ENCODE assay signal across 9 mouse cellular contexts in genomic region chr17:50190131-50191015, GRCm38 (mm10). TPM values are rescaled to one million over a fixed set of nuclear protein-coding genes. Genes with fewer than 3 reads are reported as not detected.
A peak's percentile ranks its signal among the peaks of the same experiment; 100 is the strongest.
DNase-seq lines count a peak whose midpoint lies in the region; ATAC-seq lines count a peak whose summit lies in the region.
"Had no signal": no experiment of that assay in that cellular context is flagged by ENCODE, and none has a peak within 500 bp of the region (broad histone marks: within the 10 kb centered on the region; RNA-seq: fewer than 3 reads in every experiment).

TSS of gene Rftn1 (minus strand) at chr17:50190674.

- no peaks in the 10 kb centered on the region for H3K36me3 ChIP-seq in heart, embryonic 10.5 days
- H3K36me3 ChIP-seq in liver, embryonic 12.5 days = no peaks in the 10 kb centered on the region

- H3K27me3 ChIP-seq in heart, embryonic 10.5 days (ENCODE audit: insufficient read depth, poor library complexity, severe bottlenecking) = peaks cover 39% of the 10 kb centered on the region
- H3K27me3 ChIP-seq in liver, embryonic 12.5 days (replicated peaks) = peaks cover 54% of the 10 kb centered on the region

- peak within 1 kb of the TSS; percentile 80 for H3K4me3 ChIP-seq in heart, embryonic 10.5 days
- peak within 1 kb of the TSS; percentile 62 for H3K4me3 ChIP-seq in liver, embryonic 12.5 days

- peak within 1 kb of the TSS; percentile 82 for H3K27ac ChIP-seq in heart, embryonic 10.5 days
- H3K27ac ChIP-seq in liver, embryonic 12.5 days = no peak within 1 kb of the TSS

- peak in 1 of 2 experiments; percentile 20 for DNase-seq in frontal cortex, adult 2 months (ENCODE audit: extremely low spot score in 1 of 2, low spot score in 1 of 2)
- no peak for DNase-seq in frontal cortex, postnatal 36 days (ENCODE audit: low spot score in 2 of 2)
- peak; percentile 58 for DNase-seq in embryo, embryonic 11 days
- no peak for DNase-seq in heart, embryonic 10.5 days (ENCODE audit: low spot score)
- DNase-seq in kidney, adult 9 months = peak; percentile 28
- peak; percentile 65 for DNase-seq in testis, postnatal 10 days (ENCODE audit: low spot score)

- H3K4me1 ChIP-seq in heart, embryonic 10.5 days = peaks cover 11% of the 10 kb centered on the region; the same call in 1 of the 2 replicates
- H3K4me1 ChIP-seq in liver, embryonic 12.5 days = peaks cover 14% of the 10 kb centered on the region

- H3K9ac ChIP-seq in liver, embryonic 12.5 days = peak within 1 kb of the TSS; percentile 60

- peak; percentile 36 for ATAC-seq in liver, embryonic 12.5 days
- ATAC-seq in monocyte, adult 5-6 weeks (replicated peaks; ENCODE audit: insufficient number of reproducible peaks, low FRiP score, low TSS enrichment, poor library complexity, severe bottlenecking) = no peak
- ATAC-seq: Patski had no signal

- H3K9me3 ChIP-seq in heart, embryonic 10.5 days = no peaks in the 10 kb centered on the region
- no peaks in the 10 kb centered on the region for H3K9me3 ChIP-seq in liver, embryonic 12.5 days (replicated peaks)

- WGBS in heart, embryonic 10.5 days = under 1% methylated on average over 79 of the region's 79 CpGs
- under 1% methylated on average over 79 of the region's 79 CpGs for WGBS in liver, embryonic 12.5 days (ENCODE audit: insufficient replicate concordance)

- H3K4me2 ChIP-seq in liver, embryonic 12.5 days = peak within 1 kb of the TSS; percentile 77

RNA-seq across cellular contexts. Expression of gene Rftn1, which starts in this region (rescaled TPM):
- 7.6 and 10.7 TPM in 2 replicates for polyA plus RNA-seq in frontal cortex, adult 2 months (2012; rRNA removed)
- 9.2 and 10.9 TPM in 2 replicates for polyA plus RNA-seq in heart, embryonic 10.5 days (2016; fragmentation: Nextera tagmentation; extraction: Ambion mirVana)
- polyA plus RNA-seq in liver, embryonic 12.5 days (2016; fragmentation: Nextera tagmentation; extraction: Ambion mirVana) = 9.8 and 11.0 TPM in 2 replicates
- 61.3 to 69.2 TPM (median 68.2 TPM) in 3 replicates for total RNA-seq in monocyte, adult 5-6 weeks (2017)

Comparison
In these comparisons a context has a peak if more than half of its experiments do, and no peak if none do; other contexts are left out.
1. DNase-seq: peak in embryo, embryonic 11 days (single experiment), kidney, adult 9 months (single experiment) and testis, postnatal 10 days (single experiment); none in frontal cortex, postnatal 36 days (0 of 2) and heart, embryonic 10.5 days (single experiment).